Mouse (Mus musculus) lung, embryonic 15.5 days (tissue): ENCODE data around the gene Fam120b. TPM values are rescaled to one million over a fixed set of nuclear protein-coding genes. Genes with fewer than 3 reads are reported as not detected.

ENCODE experiments used
- ATAC-seq: fragments of 200-750 bp; cut with Nextera tagmentation; 2 replicates; pipeline ENCODE4 v1.8.0; 2017; ENCODE audit warnings: moderate number of reproducible peaks, borderline replicate concordance; ENCODE audit not compliant: low FRiP score, low TSS enrichment; ENCODE audit errors: extremely low read depth
- H3K27ac ChIP-seq: fragments of 300-500 bp; sonication (generic); 2 replicates; pipeline ENCODE4 v1.5.1; 2015; ENCODE audit warnings: moderate library complexity, mild to moderate bottlenecking, inconsistent platforms
- H3K27me3 ChIP-seq: fragments of 300-500 bp; sonication (generic); 2 replicates; pipeline ENCODE4 v1.6.1; 2015; ENCODE audit warnings: inconsistent platforms
- H3K36me3 ChIP-seq: fragments of 300-500 bp; sonication (generic); 2 replicates; pipeline ENCODE4 v1.6.1; 2015; ENCODE audit warnings: inconsistent platforms
- H3K4me1 ChIP-seq: fragments of 300-500 bp; sonication (generic); 2 replicates; pipeline ENCODE4 v1.6.1; 2015; ENCODE audit warnings: inconsistent platforms
- H3K4me2 ChIP-seq: fragments of 300-500 bp; sonication (generic); 2 replicates; pipeline ENCODE4 v1.6.1; 2015; ENCODE audit warnings: inconsistent platforms, mild to moderate bottlenecking, moderate library complexity
- H3K4me3 ChIP-seq: fragments of 300-500 bp; sonication (generic); 2 replicates; pipeline ENCODE4 v1.5.1; 2015; ENCODE audit warnings: mild to moderate bottlenecking, inconsistent platforms
- H3K9ac ChIP-seq: fragments of 300-500 bp; sonication (generic); 2 replicates; pipeline ENCODE4 v1.6.1; 2015; ENCODE audit warnings: inconsistent platforms
- H3K9me3 ChIP-seq: fragments of 300-500 bp; sonication (generic); 2 replicates; pipeline ENCODE4 v1.6.1; 2016; ENCODE audit warnings: inconsistent platforms
- WGBS: fragments of 180-500 bp; shearing (Covaris S2); methylation state at CpG from one replicate; pipeline ENCODE4 v1.1.7; 2015; 5-methylcytosine and 5-hydroxymethylcytosine counted together
- polyA plus RNA-seq: library from polyadenylated mRNA; unstranded; fragments of >200 nt; fragmentation: Nextera tagmentation; extraction: Ambion mirVana; gene quantifications from 2 replicates; pipeline ENCODE4 v1.2.1, GENCODE M21; 2015

Gene Fam120b
- polyA plus RNA-seq, 1 experiment from 2014 or later = 26.8 TPM

DNA sequence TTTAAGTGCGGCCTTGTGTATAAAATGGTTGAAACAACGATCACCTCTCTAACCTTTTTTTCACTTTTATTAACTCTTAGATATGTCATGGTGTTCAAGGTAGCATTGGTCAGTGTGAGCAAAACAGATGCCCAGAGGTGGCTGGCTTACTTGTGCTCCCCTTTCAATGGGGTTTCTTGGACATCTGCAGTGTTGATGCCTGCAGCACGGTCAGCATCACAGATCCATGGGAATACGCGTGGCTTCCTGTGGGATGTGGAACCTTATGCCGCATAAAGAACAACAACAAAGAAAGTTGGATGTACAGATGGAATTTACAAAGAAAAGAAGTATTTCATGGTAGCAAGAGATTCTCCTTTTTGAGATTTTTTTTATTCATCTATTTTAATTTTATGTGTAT is 25.4 kb downstream of the Fam120b start:
- peaks cover 78% of the 10 kb centered on the region for H3K36me3 ChIP-seq
- WGBS = 96% methylated on average over 6 of the region's 6 CpGs

GRCm38 (mm10) chr17:15422666-15423065 is 26.7 kb downstream of the Fam120b start:
- H3K4me1 ChIP-seq = no peaks in the 10 kb centered on the region
- no peak overlapping the region for H3K4me3 ChIP-seq
- ATAC-seq = no peak
- no peaks in the 10 kb centered on the region for H3K27me3 ChIP-seq
- peaks cover 74% of the 10 kb centered on the region for H3K36me3 ChIP-seq
- WGBS = 90% methylated on average over 9 of the region's 9 CpGs
- H3K4me2 ChIP-seq = no peak overlapping the region
- no peak overlapping the region for H3K9ac ChIP-seq
- H3K9me3 ChIP-seq = no peaks in the 10 kb centered on the region
- H3K27ac ChIP-seq = no peak overlapping the region

More for the DNA sequence above, 25.4 kb downstream of the Fam120b start:
- H3K4me1 ChIP-seq = no peaks in the 10 kb centered on the region
- no peak for ATAC-seq
- H3K4me3 ChIP-seq = no peak overlapping the region
- no peak overlapping the region for H3K4me2 ChIP-seq
- no peak overlapping the region for H3K9ac ChIP-seq
- no peaks in the 10 kb centered on the region for H3K9me3 ChIP-seq
- no peak overlapping the region for H3K27ac ChIP-seq
- H3K27me3 ChIP-seq = no peaks in the 10 kb centered on the region

DNA sequence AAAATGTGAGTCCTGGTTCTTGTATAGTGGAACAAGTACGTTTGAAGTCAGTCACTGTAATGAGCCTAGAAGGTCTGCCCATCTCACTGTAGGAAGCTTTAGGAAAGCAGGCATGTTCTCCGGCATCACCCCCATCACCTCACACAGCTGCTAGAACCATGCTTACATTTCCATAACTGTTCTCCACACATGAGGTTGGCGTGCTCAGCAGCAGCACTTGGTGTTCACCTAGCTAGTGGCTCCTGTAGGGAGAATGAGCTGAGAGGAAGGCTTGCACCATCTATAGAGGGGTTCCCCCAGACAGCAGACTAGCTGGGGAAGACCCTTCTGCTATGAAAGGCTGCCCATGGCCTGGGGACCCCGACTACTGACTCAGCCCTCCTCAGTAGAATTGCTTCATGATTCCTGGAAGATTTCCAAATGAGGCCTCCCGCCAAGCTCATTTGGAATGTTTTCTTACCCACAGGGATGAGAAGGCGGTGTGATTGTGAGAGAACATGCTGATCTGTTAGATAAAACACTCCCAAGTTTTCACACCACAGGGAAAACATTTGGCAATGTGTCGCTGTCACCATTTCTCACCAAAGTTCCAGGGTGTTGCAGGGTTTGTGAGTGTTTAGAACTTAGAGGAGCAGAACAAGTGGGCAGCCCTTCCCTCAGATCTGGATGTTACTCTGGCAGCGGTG is 27.2 kb downstream of the Fam120b start:
- Histone ChIP-seq H3K4me3 (no peak overlapping the region), H3K9ac (no peak overlapping the region), H3K27me3 (no peaks in the 10 kb centered on the region), H3K27ac (no peak overlapping the region), H3K36me3 (peaks cover 70% of the 10 kb centered on the region), H3K9me3 (no peaks in the 10 kb centered on the region), H3K4me1 (no peaks in the 10 kb centered on the region), H3K4me2 (no peak overlapping the region)
- ATAC-seq = no peak
- WGBS = 54% methylated on average over 8 of the region's 8 CpGs

- ATAC-seq = no peak
- 85% methylated on average over 3 of the region's 3 CpGs for WGBS
- H3K36me3 ChIP-seq = peaks cover 68% of the 10 kb centered on the region
These were observed 29.9 kb downstream of the Fam120b start for GRCm38 (mm10) chr17:15425931-15426330.

GRCm38 (mm10) chr17:15429451-15429850 is 33.4 kb downstream of the Fam120b start:
- ATAC-seq = no peak
- Histone ChIP-seq H3K9ac (no peak overlapping the region), H3K4me1 (no peaks in the 10 kb centered on the region), H3K9me3 (no peaks in the 10 kb centered on the region), H3K4me3 (no peak overlapping the region), H3K27ac (no peak overlapping the region), H3K4me2 (no peak overlapping the region), H3K27me3 (no peaks in the 10 kb centered on the region), H3K36me3 (peaks cover 44% of the 10 kb centered on the region)
- WGBS = 75% methylated on average over 6 of the region's 6 CpGs

More at GRCm38 (mm10) chr17:15425931-15426330, 29.9 kb downstream of the Fam120b start:
- H3K4me1 ChIP-seq = no peaks in the 10 kb centered on the region
- H3K9ac ChIP-seq = no peak overlapping the region
- no peak overlapping the region for H3K4me2 ChIP-seq
- no peaks in the 10 kb centered on the region for H3K27me3 ChIP-seq
- H3K4me3 ChIP-seq = no peak overlapping the region
- no peaks in the 10 kb centered on the region for H3K9me3 ChIP-seq
- H3K27ac ChIP-seq = no peak overlapping the region

- Histone ChIP-seq H3K4me1 (no peaks in the 10 kb centered on the region), H3K36me3 (peaks cover 41% of the 10 kb centered on the region), H3K9ac (no peak overlapping the region), H3K4me2 (no peak overlapping the region), H3K4me3 (no peak overlapping the region), H3K9me3 (no peaks in the 10 kb centered on the region), H3K27me3 (no peaks in the 10 kb centered on the region), H3K27ac (no peak overlapping the region)
- WGBS = 42% methylated on average over 1 of the region's 1 CpGs
- no peak for ATAC-seq
These were observed 33.9 kb downstream of the Fam120b start for GRCm38 (mm10) chr17:15429937-15430336.

GRCm38 (mm10) chr17:15431021-15431514 is 35.1 kb downstream of the Fam120b start:
- H3K9ac ChIP-seq = no peak overlapping the region
- ATAC-seq = no peak; the same call in 1 of the 2 replicates
- no peak overlapping the region for H3K4me3 ChIP-seq
- no peaks in the 10 kb centered on the region for H3K4me1 ChIP-seq
- H3K9me3 ChIP-seq = no peaks in the 10 kb centered on the region
- H3K27me3 ChIP-seq = no peaks in the 10 kb centered on the region
- no peak overlapping the region for H3K27ac ChIP-seq
- H3K36me3 ChIP-seq = peaks cover 29% of the 10 kb centered on the region
- 51% methylated on average over 5 of the region's 5 CpGs for WGBS
- no peak overlapping the region for H3K4me2 ChIP-seq

GRCm38 (mm10) chr17:15431551-15431950 is 35.5 kb downstream of the Fam120b start:
- H3K27ac ChIP-seq = no peak overlapping the region
- H3K4me2 ChIP-seq = no peak overlapping the region
- ATAC-seq = no peak
- no peaks in the 10 kb centered on the region for H3K27me3 ChIP-seq
- H3K9ac ChIP-seq = no peak overlapping the region
- H3K4me3 ChIP-seq = no peak overlapping the region
- 86% methylated on average over 4 of the region's 4 CpGs for WGBS
- no peaks in the 10 kb centered on the region for H3K9me3 ChIP-seq
- no peaks in the 10 kb centered on the region for H3K4me1 ChIP-seq
- peaks cover 28% of the 10 kb centered on the region; the same call in 1 of the 2 replicates for H3K36me3 ChIP-seq

DNA sequence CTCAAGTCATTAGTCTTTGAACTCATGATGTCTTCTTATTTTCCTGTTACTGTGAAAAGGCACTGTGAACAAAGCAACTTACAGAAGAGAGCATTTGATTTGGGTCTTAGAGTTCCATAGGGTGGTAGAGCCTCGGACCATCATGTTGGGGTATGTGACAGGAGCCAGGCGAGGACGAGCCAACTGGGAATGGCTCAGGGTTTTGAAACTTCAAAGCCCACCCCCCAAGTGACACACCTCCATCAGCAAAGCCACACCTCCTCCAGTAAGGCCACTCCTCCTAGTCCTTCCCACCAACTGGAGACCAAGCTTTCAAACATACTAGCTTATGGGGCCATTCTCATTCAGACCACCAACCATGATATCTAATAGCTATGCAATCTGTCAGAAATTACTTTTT is 36.0 kb downstream of the Fam120b start:
- no peak overlapping the region for H3K4me3 ChIP-seq
- WGBS = 80% methylated on average over 3 of the region's 3 CpGs
- H3K36me3 ChIP-seq = peaks cover 24% of the 10 kb centered on the region; the same call in 1 of the 2 replicates
- no peak overlapping the region for H3K9ac ChIP-seq
- H3K27ac ChIP-seq = no peak overlapping the region
- H3K4me1 ChIP-seq = no peaks in the 10 kb centered on the region
- no peak for ATAC-seq
- no peaks in the 10 kb centered on the region for H3K27me3 ChIP-seq
- H3K9me3 ChIP-seq = no peaks in the 10 kb centered on the region
- no peak overlapping the region for H3K4me2 ChIP-seq

DNA sequence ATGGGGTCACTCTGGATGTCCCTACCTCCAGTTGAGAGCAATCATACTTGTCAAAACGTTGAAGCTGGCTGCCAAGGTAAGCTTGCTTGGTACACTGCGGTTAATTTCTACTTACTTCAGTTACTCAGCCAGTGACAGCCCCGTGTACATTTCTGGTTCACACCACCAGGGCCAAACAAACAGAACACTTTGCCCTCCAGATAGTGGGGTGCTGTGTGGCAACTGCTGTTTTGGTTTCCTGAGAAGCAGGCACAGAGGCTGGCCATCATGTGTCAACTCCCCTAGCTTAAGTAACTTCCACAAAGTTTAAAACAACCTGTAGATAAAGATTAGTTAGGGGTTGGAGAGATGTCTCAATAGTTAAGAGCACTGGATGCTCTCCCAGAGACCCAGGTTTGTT is 38.7 kb downstream of the Fam120b start:
- no peak overlapping the region for H3K4me3 ChIP-seq
- ATAC-seq = no peak
- H3K27me3 ChIP-seq = no peaks in the 10 kb centered on the region
- no peak overlapping the region for H3K27ac ChIP-seq
- H3K4me2 ChIP-seq = no peak overlapping the region
- H3K36me3 ChIP-seq = peaks cover 10% of the 10 kb centered on the region; the same call in 1 of the 2 replicates
- no peaks in the 10 kb centered on the region for H3K4me1 ChIP-seq
- H3K9me3 ChIP-seq = no peaks in the 10 kb centered on the region
- WGBS = 62% methylated on average over 3 of the region's 3 CpGs
- H3K9ac ChIP-seq = no peak overlapping the region

- 50% methylated on average over 8 of the region's 8 CpGs for WGBS
These were observed 44.1 kb downstream of the Fam120b start for GRCm38 (mm10) chr17:15440067-15440462.

DNA sequence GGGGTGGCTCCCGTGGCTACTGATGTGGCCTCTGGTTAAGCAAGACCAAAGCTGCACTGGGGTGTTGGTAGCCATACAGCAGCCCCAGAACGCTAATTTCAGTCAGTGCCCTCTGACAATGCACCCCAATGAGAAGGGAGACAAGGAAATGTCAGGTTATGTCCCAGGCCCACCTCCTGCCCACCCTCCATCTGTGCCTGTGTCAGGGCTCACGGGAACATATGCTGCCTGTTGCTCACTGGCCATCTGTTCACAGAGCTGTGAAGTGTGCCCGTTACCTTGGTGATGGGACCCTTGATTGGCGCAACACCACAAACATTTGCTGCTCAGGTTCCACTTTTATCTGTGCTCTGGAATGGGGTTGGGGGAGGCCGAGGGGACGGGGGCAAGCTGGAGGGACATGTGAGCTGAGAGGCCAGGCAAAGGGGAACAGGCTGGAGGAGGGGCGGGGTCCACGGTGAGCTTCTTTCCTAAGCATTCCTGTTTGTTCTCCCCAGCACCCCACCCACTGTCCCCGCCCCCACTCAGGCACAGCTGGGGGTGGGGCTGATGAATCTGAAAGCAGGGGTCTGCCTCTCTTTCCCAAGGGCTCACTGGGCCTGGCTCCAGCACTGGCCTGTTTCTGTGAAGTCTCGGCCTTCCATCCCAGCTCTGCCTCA is 44.6 kb downstream of the Fam120b start:
- 11% methylated on average over 11 of the region's 11 CpGs for WGBS
- H3K4me1 ChIP-seq = peaks cover 12% of the 10 kb centered on the region
- H3K4me3 ChIP-seq = no peak overlapping the region

More at GRCm38 (mm10) chr17:15440067-15440462, 44.1 kb downstream of the Fam120b start:
- peak overlapping the region; percentile 43 for H3K4me2 ChIP-seq
- H3K27ac ChIP-seq = no peak overlapping the region
- peaks cover 12% of the 10 kb centered on the region for H3K4me1 ChIP-seq
- no peaks in the 10 kb centered on the region for H3K9me3 ChIP-seq
- no peak overlapping the region for H3K4me3 ChIP-seq
- H3K27me3 ChIP-seq = no peaks in the 10 kb centered on the region
- ATAC-seq = no peak
- no peak overlapping the region for H3K9ac ChIP-seq
- H3K36me3 ChIP-seq = no peaks in the 10 kb centered on the region

More for the DNA sequence above, 44.6 kb downstream of the Fam120b start:
- Histone ChIP-seq H3K36me3 (no peaks in the 10 kb centered on the region), H3K4me2 (peak overlapping the region; percentile 43), H3K9me3 (no peaks in the 10 kb centered on the region), H3K9ac (no peak overlapping the region), H3K27ac (no peak overlapping the region), H3K27me3 (no peaks in the 10 kb centered on the region)
- ATAC-seq = peak; percentile 79; the same call in 1 of the 2 replicates
